Mouse (Mus musculus): ENCODE measurements at regions not wholly inside any gene's neighbourhood (a gene's known extent, or its start where the extent isn't known, plus 50 kb on each side); places are given as distances from the start of the nearest gene placed in this dataset.

DNA sequence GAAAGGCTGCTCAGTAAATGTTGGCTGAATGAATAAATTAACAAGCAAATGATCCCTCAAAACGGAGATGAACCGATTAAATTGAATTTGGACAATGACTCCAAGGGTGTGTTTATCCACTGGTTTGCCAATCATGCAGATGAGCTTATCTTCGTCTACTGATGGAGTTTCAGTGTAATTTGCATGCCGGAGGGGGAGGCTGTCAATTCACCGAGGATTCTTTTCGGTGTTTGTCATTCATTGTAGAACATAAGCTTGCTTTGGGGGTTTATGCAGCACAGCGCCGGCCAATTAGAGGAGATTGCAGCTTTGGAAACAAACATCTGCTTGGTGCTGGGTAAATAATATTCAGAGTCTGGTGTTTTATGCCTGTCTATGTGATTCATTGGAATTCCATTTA, 132.7 kb downstream of the Otoa start:
- no peak for DNase-seq
- intact Hi-C loops (cut with DNase I) = no loop called here

DNA sequence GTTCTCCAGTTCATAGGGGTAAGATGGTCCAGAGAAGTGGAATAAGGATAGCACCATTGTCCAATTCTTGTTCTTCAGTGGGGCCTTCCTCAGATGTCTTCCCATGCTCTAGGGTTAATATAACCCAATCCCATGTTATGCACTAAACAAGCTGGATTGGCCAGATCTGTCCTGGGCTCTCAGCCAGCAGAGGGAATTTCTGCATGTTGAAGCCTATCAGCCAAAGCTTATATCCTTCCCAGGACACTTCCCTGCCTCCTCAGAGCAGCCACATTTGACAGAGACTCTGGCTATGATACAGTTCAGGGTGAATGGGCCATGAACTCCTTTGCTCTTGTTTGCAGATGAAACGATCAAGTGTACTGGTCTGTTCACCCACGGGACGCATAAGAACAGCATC, 133.6 kb downstream of the Otoa start:
- DNase-seq = no peak
- intact Hi-C loops (cut with DNase I) = no loop called here

DNA sequence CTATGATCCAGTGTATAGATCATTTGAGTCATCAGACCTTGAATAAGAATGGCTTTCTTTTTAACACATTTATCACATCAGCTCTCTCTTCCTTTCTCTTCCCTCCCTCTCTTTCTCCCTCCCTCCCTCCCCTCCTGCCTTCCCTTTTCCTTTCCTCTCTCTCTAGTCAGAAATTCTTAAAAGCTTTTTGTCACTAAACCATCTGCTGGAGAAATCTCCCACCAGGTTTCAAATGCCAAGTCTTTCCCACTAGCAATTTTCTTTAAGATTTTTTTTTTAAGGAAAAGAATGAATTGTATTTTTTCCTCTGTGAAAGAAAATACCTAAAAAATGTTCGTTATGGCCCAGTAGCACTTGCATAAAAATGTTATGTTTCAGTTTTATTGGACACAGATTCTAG, 134.3 kb downstream of the Otoa start:
- intact Hi-C loops (cut with DNase I) = no loop called here
- DNase-seq = no peak

DNA sequence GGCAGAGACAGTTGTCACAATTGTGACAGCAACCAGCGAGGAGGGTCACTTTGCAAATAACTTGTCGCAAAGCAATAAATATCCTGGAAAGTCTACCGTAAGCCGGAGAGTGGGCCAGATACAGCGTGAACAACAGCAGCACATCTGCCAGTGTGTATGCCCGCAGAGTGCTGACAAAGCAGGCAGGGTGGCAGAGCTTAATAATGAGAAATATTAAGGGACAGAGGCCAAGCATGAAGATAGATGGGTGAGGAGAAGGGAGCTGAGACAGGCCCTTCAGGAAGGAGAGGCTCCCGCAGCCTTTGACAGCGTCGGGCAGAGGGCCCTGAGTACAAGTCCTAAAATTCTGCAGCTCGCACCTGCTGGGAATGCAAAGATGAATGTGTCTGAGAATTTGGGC, 136.6 kb downstream of the Otoa start:
- no peak for DNase-seq
- intact Hi-C loops (cut with DNase I) = no loop called here

DNA sequence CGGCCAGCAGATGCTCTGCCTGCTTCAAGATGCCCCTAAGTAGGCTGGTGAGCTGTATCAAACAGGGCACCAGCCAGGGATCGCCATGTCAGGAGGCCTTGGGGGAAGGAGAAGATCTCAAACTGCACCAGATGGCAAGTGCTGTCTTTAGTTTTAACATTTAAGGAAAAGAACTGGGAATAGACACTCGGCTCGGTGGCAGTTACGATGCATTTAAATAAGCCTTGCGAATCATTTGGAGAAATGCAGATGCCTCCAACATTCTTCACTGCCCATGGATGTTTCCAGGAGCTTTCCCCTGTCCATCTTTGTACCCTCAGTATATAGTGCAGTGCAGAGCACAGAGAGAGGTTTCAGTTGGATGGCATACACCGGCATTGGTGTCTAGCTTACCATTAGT, 139.7 kb downstream of the Otoa start:
- intact Hi-C loops (cut with DNase I) = no loop called here
- no peak for DNase-seq

DNA sequence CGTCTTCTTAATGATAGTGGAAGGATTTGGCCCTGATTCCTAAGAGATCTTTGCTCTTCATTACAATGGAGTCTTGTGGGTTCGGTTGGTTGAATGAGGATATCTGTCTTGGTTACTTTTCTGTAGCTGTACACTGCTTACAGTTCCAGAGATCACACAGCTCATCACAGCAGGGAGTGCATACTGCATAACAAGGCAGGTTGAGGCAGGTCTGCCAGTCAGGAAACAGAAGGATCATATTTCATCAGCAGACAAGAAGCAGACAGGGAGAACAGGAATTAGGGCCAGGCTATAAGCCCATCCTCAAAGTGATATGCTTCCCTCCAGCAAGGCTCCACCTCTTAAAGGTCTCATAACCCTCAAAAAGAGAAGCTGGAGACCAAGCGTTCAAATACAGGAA, 150.4 kb downstream of the Otoa start:
- DNase-seq = no peak
- intact Hi-C loops (cut with DNase I) = no loop called here

DNA sequence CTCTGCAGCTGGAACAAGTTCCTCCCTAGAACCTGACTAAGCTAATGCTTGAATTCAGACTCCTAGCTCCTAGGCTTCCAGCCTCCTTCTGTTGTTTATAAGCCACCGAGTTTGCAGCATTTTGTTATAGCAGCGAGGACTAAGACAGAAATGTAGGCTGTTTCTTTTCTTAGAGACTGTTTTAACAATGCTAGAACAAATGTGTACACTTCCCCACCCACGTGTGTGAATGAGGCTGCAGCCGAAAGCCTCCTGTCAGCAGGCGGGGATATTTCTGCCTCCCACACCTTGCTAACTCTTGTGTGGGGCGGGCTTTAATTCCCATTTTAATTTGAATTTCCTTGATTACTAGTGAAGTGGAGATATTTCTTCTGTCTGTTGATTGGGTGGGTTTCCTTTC, 153.4 kb downstream of the Otoa start:
- intact Hi-C loops (cut with DNase I) = no loop called here
- DNase-seq = no peak

DNA sequence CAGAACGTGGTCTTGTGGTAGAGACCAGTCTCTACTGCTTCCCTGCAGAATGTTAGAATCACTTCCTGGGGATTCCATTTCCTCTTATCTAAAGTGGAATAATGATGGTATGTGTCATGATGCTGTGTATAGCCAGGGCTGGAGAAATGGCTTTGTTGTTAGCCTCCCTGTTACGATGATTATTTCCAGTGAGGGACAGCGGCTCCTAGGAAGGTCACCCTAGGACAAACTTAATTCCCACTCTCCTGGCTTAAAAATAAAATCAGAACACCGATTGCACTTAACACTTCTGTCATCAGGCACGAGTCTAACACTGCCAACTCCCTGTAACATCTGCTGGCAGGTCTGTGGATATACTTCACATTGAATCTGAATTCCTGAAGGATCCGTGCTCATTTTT, 151.9 kb upstream of the Hs3st2 start:
- intact Hi-C loops (cut with DNase I) = no loop called here
- DNase-seq = no peak

DNA sequence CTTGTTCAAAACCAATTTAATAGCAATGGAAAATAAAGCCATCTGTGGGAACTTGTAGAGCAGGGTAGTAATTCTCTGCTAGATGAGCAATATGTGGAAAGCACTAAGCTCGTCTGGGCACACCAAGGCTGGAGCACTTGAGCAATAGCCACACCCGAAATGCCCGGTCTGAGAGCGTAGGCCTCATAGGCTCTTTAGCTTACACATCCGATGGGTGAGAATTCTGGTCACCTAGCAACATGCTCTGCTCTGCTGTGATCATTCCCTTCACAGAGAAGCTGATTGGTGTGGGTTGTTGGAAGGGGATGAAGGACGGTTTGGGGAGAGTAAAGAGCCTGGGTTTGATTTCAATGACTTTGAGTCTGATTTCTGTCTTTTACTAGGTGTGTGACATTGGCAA, 143.8 kb upstream of the Hs3st2 start:
- no peak for DNase-seq
- intact Hi-C loops (cut with DNase I) = no loop called here

DNA sequence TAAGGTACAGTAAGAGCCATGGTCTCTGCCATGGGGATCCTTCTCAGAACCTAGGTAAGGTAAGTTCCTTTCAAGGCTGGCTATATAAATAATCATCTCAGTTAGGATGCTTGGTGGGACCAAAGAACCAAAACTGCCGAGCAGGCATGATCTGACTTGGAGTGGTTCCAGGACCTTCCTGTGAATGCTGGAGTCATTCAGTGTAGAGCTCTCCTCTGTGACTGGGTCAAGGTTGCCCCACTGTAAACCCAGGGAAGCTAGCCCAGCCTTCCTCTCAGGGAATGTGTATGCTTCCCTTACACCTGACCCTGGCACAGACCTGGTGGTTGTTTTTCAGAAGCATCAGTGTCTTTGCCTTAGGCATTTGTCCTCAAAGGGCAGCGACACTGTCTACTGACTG, 134.2 kb upstream of the Hs3st2 start:
- DNase-seq = no peak
- intact Hi-C loops (cut with DNase I) = loop anchor here (5.0 kb wide), 1 partner anchor 305 kb away; no protein-coding TSS in a partner anchor

DNA sequence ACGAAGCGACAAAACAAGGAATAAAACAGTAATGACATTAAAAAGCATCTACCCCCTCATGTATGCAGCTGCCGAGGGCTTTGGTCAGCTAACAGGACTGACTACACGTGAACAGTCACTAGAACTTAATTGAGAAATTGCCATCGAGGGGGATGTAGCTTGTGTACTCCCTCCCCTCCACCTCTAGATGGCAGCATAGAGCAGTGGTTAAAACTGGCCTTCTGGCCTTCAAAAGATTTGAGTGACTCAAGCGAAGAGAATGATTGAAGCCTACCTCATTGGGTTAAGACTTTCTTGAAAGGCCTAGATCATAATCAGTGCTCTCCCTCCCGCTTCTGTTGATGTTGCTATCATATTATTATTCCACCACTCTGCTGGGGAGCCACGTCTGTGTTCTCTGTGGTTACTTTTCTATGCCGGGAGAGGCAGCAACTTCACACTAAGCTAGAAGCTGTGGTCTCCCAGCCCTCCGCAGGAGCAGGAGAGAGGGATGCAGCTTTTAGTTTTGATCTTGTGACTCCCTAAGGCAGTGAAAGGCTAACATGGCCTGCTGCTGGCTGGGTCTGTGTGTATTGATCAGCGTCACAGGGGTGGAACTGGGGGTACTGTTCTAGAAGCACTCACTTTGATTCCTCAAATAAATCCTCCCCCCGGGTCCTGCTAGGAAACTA, 132.7 kb upstream of the Hs3st2 start:
- intact Hi-C loops (cut with DNase I) = loop anchor here (5.0 kb wide), 1 partner anchor 303 kb away; no protein-coding TSS in a partner anchor
- peak; percentile 4 to 56 for DNase-seq

DNA sequence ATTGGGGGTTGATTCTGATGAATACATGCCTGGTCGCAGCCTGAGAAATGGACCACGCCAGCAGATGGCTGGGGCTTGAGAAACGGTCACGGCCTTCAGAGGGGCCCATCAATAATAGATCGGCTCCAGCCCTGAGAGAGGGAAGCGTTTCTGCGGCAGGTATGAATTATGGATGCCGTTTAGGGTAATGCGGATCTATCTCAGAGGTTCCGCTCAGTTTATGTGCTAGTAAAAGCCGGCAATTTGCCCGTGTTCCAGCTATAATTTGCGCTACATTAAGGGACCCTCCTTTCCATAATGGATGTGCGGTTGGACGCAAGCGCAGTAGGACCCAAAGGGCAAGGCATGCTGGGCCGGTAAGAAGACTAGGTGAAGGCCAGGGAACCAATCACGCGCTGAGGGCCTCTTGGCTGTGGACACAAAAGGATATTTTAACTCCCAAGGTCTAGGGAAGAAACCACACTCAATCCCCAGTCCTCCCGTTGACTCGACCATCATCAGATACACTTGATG, 132.1 kb upstream of the Hs3st2 start:
- intact Hi-C loops (cut with DNase I) = loop anchor here (5.0 kb wide), 1 partner anchor 303 kb away; no protein-coding TSS in a partner anchor
- DNase-seq = no peak

DNA sequence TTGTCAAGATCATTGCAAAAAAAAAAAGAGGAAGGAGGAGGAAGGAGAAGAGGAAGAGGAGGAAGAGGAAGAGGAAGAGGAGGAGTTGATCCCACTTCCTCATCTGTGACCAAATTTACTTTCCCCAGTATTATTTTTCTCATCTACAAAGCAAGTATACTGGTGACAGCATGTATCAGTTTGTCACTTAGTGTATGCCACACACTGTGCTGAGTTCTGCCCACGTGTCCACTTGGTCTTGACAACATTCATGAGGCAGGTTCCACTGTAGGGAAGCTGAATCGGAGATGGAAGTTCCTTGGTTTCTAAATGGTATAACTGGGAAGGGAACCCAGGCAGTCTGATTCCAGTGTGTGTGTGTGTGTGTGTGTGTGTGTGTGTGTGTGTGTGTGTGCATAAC, 122.3 kb upstream of the Hs3st2 start:
- intact Hi-C loops (cut with DNase I) = no loop called here
- DNase-seq = no peak

DNA sequence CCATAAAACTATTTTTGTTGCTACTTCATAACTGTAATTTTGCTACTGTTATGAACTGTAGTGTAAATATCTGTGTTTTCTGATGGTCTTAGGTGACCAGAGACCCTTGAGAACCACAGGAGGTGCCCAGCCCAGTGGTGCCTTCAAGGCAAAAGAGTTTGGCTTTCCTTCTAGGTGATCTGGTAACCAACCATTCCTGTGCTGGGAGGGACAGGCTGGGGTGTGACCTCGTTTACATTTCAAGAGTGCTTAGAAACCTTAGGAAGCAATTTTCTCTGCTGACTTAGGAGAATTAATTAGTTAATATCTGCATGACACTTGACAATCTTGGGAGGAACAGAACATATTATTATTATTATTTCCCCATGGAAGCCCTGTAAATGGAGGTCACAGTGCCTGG, 111.1 kb upstream of the Hs3st2 start:
- intact Hi-C loops (cut with DNase I) = no loop called here
- no peak for DNase-seq

DNA sequence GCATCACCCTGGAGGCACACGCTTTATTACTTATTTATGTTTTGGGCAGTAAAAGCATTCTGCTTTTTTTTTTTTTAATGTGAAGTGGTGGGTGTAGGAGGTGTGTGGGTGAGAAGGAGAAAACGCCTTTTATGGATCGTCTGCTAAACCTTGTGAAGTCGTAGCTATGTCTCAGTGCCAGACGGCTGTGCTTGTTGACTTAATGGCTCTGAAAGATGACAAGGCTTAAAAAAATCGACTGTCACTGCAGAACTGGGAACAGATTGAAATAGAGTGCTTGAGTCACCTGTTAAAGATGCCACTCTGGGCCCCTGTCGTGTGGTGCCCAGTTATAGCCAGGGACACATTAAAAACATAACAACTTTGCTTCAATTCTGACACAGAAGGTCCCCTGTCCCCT, 109.5 kb upstream of the Hs3st2 start:
- DNase-seq = no peak
- intact Hi-C loops (cut with DNase I) = no loop called here

DNA sequence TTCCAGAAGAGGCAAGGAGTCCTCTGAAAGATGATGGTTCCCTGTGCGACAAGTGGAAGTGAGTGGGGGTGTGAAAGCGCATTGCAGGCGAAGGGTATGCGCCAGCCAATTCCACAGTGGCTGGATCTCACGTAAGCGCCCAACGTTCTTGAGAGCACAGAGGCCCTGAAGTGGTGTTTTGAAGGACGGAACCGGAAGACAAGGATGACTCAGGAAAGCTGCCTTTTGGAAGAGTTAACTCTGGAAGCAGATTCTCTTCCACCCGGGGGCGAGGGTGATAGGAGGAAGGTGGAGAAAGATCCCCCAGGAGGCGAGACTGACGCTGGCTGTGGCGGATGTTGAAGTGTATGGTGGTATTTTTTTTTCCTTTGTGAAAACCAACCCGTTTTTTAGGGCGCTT, 101.9 kb upstream of the Hs3st2 start:
- intact Hi-C loops (cut with DNase I) = no loop called here
- no peak for DNase-seq

DNA sequence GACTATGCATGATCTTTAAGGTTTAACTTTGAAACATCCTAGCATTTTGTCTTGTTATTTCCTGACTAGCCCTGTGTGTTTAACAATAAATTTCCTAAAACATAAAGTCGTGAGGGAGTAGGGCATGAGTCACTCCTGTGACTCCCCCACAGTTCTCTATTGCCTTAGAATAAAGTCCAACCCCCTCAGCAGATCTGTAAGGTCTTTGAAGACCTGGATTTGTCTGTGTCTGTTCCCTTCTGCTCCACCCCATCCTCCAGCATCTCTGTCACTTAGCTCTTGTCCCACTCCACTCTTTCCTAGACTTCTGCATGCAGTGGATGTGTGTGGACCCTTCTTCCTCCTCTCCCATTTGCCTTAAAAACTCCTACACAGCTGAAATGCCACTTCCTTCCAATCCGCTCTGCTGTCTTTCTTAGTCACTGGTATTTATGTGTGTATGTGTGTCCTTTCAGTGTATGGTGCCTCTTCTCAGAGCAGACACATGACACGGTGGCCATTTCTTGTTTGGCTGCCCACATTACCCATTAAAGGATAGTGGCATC, 95.4 kb upstream of the Hs3st2 start:
- intact Hi-C loops (cut with DNase I) = no loop called here
- DNase-seq = no peak

DNA sequence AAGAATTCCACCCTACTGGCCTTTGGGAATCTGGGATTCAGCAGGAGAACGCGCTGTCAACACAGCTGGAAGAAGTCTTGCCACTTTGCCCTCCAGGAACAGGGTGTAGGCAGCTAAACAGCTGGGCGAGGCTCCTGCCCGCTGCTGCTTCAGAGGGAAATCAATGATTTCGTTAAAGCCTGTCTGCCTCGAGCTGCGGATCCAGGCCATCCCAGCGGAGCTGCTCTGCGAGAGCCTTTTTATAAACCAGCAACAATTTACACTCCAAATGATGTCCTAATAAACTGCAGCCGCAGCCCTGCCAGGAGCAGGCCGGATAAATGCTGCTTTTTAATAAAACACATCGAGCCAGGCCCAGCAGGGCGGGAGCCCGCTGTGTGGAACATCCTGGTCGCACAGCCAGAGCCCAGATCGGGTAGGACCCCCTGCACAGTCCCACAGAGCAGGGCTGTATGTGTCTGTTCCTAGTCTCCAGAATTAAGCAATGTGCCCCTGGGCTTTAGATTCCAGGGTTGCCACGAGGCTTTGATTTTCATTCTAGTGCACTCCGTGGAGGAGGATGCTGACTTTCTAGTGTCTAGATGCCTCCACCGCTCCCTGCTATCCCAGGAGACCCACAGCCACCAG, 78.6 kb upstream of the Hs3st2 start:
- DNase-seq = no peak
- intact Hi-C loops (cut with DNase I) = no loop called here

DNA sequence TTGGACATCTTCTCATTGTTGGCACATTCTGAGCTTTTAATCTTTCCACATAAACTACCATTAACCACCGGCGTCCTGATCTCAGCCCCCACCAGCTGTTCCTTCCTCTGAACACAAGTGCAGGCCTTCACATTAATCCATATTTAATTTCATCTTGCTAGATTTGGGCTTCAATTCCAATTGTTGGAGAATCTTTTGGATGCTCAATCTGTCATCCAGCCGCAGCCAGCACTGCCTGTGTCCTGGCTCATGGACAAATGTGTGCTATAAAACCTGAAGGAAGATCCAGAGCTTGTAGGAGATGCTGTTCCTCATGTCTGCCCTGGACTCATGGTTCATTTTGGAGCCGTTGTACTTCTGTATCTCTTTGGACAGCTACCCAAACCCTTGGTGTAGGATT, 77.1 kb upstream of the Hs3st2 start:
- DNase-seq = no peak
- intact Hi-C loops (cut with DNase I) = no loop called here

DNA sequence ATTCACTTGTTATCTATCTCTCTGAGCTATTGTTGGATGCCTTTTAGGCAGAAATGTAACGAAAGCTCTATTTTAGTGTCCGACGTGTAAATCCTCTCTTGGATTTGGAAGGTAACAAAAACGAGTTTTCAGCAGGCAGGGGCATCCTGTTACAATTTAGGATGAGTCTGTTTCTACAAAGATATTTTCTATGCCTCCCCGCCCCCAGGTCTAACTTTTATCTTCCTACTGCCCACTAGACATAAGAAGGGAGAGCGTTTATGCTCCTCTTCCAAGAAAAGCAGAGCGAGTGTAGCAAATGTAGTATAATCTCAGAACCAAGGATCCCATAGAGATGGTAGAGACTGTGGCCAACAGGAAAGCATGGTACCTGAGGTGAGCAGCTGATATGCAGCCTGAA, 62.4 kb upstream of the Hs3st2 start:
- no peak for DNase-seq
- intact Hi-C loops (cut with DNase I) = no loop called here

DNA sequence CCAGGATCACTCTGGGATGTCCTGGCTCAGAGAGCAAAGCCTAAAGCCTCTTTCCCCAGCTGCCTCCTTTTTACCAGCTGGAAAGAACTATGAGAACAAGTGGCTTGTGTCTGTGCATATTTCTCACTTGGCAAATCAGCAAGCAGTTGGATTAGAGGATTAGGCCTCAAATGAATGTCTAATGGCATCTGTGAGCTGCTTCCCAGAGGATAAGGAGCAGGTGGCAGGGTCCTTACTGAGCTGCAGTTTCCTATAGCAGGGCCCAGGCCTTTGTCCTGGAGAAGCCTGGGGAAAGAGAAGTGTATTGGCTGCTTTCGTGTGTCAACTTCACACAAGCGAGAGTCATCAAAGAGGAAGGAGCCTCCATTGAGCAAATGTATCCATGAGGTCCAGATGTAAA, 59.1 kb upstream of the Hs3st2 start:
- no peak for DNase-seq
- intact Hi-C loops (cut with DNase I) = no loop called here

Data from heart, postnatal 14 days (tissue).